30 mouse cellular contexts compared by ENCODE assay signal in the genomic region with DNA sequence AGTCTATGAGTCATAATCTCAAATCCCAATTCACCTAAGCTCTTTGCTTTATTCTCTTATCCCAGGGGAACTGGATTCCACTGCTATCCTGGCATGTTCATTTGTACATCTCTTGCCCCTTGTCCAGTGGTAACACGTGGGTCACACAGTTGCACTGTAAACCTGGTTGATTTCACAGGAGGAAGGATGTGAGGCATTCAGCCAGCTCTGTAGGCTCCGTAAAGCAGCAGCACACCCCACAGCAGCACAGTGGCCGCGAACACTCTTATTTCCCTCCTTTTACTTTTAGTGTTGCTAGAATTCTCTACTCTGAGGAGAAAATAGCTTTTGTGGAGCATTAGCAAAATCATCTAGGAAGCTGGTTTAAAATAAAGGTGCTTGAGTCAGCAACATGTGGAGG. TPM values are rescaled to one million over a fixed set of nuclear protein-coding genes. Genes with fewer than 3 reads are reported as not detected.
"Had no signal": no experiment of that assay in that cellular context is flagged by ENCODE, and none has a peak within 500 bp of the region (broad histone marks: within the 10 kb centered on the region; RNA-seq: fewer than 3 reads in every experiment).

No protein-coding gene starts in this region.

- H3K27me3 ChIP-seq: liver, embryonic 13.5 days had no signal

- H3K27ac ChIP-seq: kidney, postnatal 0 days; left cerebral cortex, adult 2 months; liver, embryonic 13.5 days had no signal

- H3K4me1 ChIP-seq: liver, embryonic 13.5 days had no signal

- H3K4me2 ChIP-seq: liver, embryonic 13.5 days; midbrain, embryonic 11.5 days had no signal

- DNase-seq: layer of hippocampus, postnatal 36 days; liver, embryonic 13.5 days; lung, adult 2 months; lung, postnatal 14 days; lung, postnatal 4 days; midbrain, embryonic 14.5 days; thymus, adult 18-20 months; thymus, postnatal 36 days had no signal

- H3K9me3 ChIP-seq: liver, embryonic 13.5 days had no signal

- H3K4me3 ChIP-seq: left cerebral cortex, adult 2 months; liver, embryonic 13.5 days had no signal

- H3K9ac ChIP-seq: liver, embryonic 13.5 days had no signal

- H3K36me3 ChIP-seq: liver, embryonic 13.5 days had no signal

RNA-seq across cellular contexts. Expression of a gene that starts 51.0 kb away (rescaled TPM):
- total RNA-seq: layer of hippocampus, adult 8-10 months; layer of hippocampus, postnatal 10 days; layer of hippocampus, postnatal 36 days; left cerebral cortex, adult 2 months; left cerebral cortex, postnatal 10 days; left cerebral cortex, postnatal 36 days; liver, adult 2 months; megakaryocyte progenitor cell, adult 5-6 weeks; megakaryocyte-erythroid progenitor cell, adult 5-6 weeks; midbrain, postnatal 0 days had no signal
- polyA plus RNA-seq: kidney, postnatal 0 days; limb, embryonic 11.5 days; limb, embryonic 14.5 days; liver, adult 2 months; liver, embryonic 13.5 days; liver, embryonic 16.5 days; lung, adult 2 months; lung, embryonic 16.5 days; midbrain, embryonic 11.5 days; midbrain, embryonic 14.5 days; midbrain, postnatal 0 days; neural tube, embryonic 11.5 days; neural tube, embryonic 14.5 days; small intestine, adult 2 months; spleen, adult 2 months; stomach, embryonic 16.5 days; testis, adult 2 months; urinary bladder, adult 2 months had no signal

RNA-seq across cellular contexts. Expression of a gene that starts 54.7 kb away (rescaled TPM):
- total RNA-seq: layer of hippocampus, adult 8-10 months; layer of hippocampus, postnatal 10 days; layer of hippocampus, postnatal 36 days; left cerebral cortex, adult 2 months; left cerebral cortex, postnatal 10 days; left cerebral cortex, postnatal 36 days; liver, adult 2 months; megakaryocyte progenitor cell, adult 5-6 weeks; megakaryocyte-erythroid progenitor cell, adult 5-6 weeks; midbrain, postnatal 0 days had no signal
- polyA plus RNA-seq: kidney, postnatal 0 days; limb, embryonic 11.5 days; limb, embryonic 14.5 days; liver, adult 2 months; liver, embryonic 13.5 days; liver, embryonic 16.5 days; lung, adult 2 months; lung, embryonic 16.5 days; midbrain, embryonic 11.5 days; midbrain, embryonic 14.5 days; midbrain, postnatal 0 days; neural tube, embryonic 11.5 days; neural tube, embryonic 14.5 days; small intestine, adult 2 months; spleen, adult 2 months; stomach, embryonic 16.5 days; testis, adult 2 months; urinary bladder, adult 2 months had no signal
